Mouse (Mus musculus): ENCODE measurements around the gene 5730522E02Rik.

5730522E02Rik gene

GRCm38 (mm10) chr11:25819789-25820188 lies 390.8 kb downstream of the 5730522E02Rik start:
- no peak for DNase-seq (ENCODE audit: low read depth, low spot score)

GRCm38 (mm10) chr11:25813446-25813845 lies 397.1 kb downstream of the 5730522E02Rik start:
- DNase-seq (ENCODE audit: low read depth, low spot score) = no peak

GRCm38 (mm10) chr11:25787691-25788090 lies 422.9 kb downstream of the 5730522E02Rik start:
- no peak for DNase-seq (ENCODE audit: low read depth, low spot score)

DNA sequence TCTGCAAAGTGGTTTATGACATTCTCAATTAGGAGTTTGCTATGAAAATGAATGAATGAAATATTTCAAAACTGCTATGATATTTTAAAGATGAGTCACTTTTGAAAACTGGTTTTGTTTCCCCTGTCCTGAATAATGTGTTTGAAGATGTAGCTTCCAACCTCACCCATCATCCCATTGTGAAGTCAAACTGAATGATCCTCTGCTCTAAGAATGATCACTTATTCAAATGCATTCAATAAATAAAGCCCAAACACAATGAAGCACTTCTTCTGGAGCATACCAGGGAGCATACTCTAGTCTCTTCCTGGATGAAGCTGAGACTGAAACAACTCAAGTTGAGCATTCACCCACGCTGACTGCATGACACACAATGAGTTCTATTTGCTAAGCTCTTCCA lies 438.3 kb downstream of the 5730522E02Rik start:
- DNase-seq (ENCODE audit: low read depth, low spot score) = no peak

- DNase-seq (ENCODE audit: low read depth, low spot score) = no peak
These were observed 439.5 kb downstream of the 5730522E02Rik start for GRCm38 (mm10) chr11:25770991-25771568.

GRCm38 (mm10) chr11:25767584-25768333 lies 442.8 kb downstream of the 5730522E02Rik start:
- no peak for DNase-seq (ENCODE audit: low read depth, low spot score)

GRCm38 (mm10) chr11:25753156-25753899 lies 457.2 kb downstream of the 5730522E02Rik start:
- DNase-seq (ENCODE audit: low read depth, low spot score) = no peak

- no peak for DNase-seq (ENCODE audit: low read depth, low spot score)
These were observed 458.1 kb downstream of the 5730522E02Rik start for GRCm38 (mm10) chr11:25752418-25752817.

DNA sequence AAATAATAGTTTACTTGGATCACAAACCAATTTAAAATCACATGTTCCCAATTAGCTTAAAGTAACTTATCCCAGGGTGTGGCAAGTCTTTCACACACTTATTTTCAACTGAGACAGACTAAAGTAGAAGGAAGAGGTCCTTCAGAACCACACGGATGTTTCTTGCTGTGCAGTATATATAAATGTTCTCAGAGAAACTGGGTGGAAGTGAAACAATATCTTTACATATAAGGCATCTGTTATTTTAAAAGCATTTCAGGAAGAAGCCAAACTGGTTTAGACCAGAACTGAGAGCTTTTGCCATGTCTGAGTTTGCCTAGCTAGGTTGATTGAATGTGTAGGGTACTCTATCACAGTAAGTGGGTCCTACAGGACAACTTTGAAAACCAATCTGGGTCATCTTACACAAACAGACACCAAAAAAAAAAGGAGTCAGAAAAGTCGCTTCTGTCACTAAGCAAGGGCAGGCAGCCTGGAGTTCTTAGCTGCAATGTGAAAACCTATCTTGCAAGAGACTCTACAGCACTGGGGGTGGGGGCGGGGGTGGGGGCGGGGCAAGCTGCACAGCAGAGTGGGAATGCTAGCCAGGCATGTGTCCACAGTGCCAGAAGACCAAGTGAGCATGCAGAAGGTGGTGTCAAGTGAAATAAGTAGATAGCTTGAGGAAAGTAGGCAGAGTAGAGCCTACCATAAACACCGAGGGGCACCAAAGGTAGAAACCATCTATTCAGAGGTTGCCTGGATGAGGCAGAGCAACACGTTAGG lies 463.3 kb downstream of the 5730522E02Rik start:
- DNase-seq (ENCODE audit: low read depth, low spot score) = no peak

DNA sequence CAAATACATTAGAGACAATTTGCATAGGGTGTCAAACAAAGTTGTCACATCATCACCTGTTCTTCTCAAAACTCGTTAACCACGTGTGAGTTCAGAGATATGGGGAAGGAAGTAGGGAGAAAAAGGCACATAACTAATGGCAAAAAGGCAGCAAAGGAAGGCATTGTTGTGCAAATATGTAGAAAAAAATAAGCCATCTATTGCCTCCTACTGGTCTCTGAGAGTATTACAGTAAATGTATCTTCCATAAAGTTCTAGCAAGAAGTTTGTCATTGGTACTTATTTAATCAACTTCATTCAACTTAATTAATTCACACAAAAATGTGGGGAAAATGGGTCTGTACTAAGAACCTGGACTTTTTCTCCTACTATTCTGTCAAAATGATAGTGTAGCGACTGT lies 466.9 kb downstream of the 5730522E02Rik start:
- no peak for DNase-seq (ENCODE audit: low read depth, low spot score)

DNA sequence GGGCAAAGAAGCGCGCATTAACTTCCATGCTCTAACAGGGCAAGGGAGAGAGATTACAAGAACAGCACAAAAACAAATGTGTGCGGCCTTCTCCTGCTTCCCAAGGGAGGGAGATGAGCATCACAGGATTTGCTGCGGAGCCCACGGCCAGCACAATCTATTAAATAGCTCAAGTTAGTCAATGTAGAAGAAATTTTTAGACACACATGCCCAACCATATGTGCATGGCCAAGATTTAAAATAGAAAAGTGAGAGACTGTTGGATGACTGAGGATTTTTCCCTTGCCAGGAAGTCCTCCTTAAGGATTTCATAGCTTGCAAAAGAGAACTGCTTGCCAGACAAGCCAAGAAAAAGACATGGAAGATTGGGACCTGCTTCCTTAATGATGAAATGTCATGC lies 473.3 kb downstream of the 5730522E02Rik start:
- DNase-seq (ENCODE audit: low read depth, low spot score) = no peak

- no peak for DNase-seq (ENCODE audit: low read depth, low spot score)
These were observed 481.1 kb downstream of the 5730522E02Rik start for GRCm38 (mm10) chr11:25729476-25729875.

GRCm38 (mm10) chr11:25715447-25716321 lies 494.9 kb downstream of the 5730522E02Rik start:
- DNase-seq (ENCODE audit: low read depth, low spot score) = no peak

DNA sequence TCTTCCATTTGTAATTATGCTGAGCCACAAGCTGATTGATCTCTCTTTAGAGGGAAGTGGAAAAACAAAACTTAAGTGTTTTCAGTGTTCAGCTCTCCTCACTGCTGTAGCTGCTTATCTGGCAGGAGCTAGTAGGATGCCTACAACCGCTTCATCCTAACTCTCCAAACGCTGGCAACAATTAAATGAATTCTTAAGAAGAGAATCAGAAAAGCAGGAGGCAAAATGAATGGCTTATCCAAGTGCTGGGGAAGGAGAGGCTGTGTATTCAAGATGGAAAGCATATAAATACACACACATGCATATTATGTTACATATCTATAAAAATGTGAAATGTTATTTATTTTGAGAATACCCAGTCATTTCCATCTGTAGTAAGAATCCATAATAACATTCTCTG lies 500.0 kb downstream of the 5730522E02Rik start:
- no peak for DNase-seq (ENCODE audit: low read depth, low spot score)

DNA sequence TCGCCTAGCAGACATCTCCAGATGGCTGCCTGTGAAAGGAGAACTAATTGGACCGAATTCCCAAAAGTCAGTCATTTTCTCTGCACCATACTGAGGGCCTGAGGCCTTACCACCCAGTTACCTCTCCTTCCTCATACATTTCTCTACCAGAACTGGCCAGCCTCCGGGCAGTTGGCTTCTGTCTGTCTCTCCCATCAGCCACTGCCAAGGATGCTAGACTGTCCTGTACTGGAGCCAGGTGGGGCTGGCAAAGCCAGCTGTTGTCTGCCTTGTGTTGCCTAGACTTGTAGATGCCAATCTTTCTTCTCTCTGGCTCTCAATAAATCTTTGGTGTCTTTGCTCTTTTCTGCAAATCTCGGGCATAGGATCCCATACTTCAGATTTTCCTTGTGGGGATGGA lies 500.7 kb downstream of the 5730522E02Rik start:
- no peak for DNase-seq (ENCODE audit: low read depth, low spot score)

- no peak for DNase-seq (ENCODE audit: low read depth, low spot score)
These were observed 506.0 kb downstream of the 5730522E02Rik start for GRCm38 (mm10) chr11:25704332-25705168.

- no peak for DNase-seq (ENCODE audit: low read depth, low spot score)
These were observed 507.8 kb downstream of the 5730522E02Rik start for GRCm38 (mm10) chr11:25702791-25703190.

DNA sequence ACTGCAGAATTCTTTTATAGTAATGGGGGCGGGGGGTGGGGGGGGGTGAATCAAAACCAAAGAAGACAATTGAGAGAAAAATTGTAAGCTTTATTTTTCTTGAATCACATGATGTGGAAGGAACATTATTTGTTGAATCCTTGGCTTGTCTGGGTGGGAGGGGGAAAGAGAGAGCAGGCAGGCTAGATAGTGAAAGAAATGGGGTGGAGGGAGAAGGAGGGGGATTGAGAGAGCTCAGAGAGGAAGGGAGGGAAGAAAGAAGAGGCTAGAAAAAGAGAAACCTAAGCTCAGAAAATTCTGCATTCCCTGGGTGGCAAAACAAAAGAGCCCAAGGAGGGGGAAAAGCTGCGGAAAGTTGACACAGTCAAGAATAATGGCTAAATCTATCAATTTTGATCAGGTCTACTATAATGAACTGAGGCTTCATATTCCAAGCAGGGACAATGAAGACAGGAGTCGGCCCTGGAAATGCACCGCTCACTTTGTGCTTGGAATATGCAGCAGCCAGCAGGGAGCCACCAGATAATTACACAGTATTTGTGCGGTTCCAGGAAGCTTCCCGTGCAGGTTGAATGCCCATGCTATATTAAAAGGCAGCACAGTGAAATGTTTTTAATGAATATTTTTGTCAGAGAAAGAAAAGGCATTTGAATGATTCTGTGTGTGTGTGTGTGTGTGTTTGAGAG lies 512.9 kb downstream of the 5730522E02Rik start:
- no peak for DNase-seq (ENCODE audit: low read depth, low spot score)

DNA sequence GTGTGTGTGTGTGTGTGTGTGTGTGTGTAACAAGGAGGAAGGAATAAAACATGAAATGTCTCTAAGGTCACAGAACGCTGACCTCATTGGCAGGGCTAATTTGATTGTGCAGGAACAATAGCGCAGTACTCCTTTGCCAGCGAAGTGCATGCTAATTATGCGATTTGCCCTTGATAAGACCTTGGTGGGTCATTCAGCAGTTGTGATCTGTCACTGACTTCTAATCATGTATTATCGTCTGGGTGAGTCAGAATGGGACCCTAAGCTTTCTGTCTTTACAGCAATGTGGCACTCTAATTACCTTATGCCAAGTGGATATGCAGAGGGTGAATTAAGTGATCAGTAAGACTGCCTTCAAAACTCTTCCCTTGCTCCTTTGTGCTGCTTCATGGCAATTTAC lies 514.4 kb downstream of the 5730522E02Rik start:
- no peak for DNase-seq (ENCODE audit: low read depth, low spot score)
